Mouse (Mus musculus) testis, adult 2 months (tissue): ENCODE data around the gene Proser2. TPM values are rescaled to one million over a fixed set of nuclear protein-coding genes. Genes with fewer than 3 reads are reported as not detected.

Source experiments
- H3K27ac ChIP-seq: fragments of 200-500 bp; 2 replicates; pipeline ENCODE4 v1.5.1; 2012; ENCODE audit warnings: low read depth, low read length; ENCODE audit not compliant: control insufficient read depth, insufficient read depth
- H3K27me3 ChIP-seq: fragments of 200-500 bp; 2 replicates; pipeline ENCODE4 v1.6.1; 2012; ENCODE audit warnings: mild to moderate bottlenecking, low read length, moderate library complexity; ENCODE audit not compliant: control insufficient read depth, insufficient read depth
- H3K36me3 ChIP-seq: fragments of 200-500 bp; 2 replicates; pipeline ENCODE4 v1.6.1; 2012; ENCODE audit warnings: mild to moderate bottlenecking, low read length; ENCODE audit not compliant: control insufficient read depth, insufficient read depth
- H3K4me1 ChIP-seq: fragments of 200-500 bp; 2 replicates; pipeline ENCODE4 v1.6.1; 2012; ENCODE audit warnings: low read length; ENCODE audit not compliant: control insufficient read depth, insufficient read depth
- H3K4me3 ChIP-seq: fragments of 200-500 bp; 2 replicates; pipeline ENCODE4 v1.5.1; 2012; ENCODE audit warnings: low read depth, mild to moderate bottlenecking, low read length, moderate library complexity, mixed read lengths; ENCODE audit not compliant: control insufficient read depth
- CTCF ChIP-seq: fragments of 200-500 bp; IDR thresholded peaks from 2 replicates; pipeline ENCODE4 v1.5.1; 2012; ENCODE audit warnings: low read depth, mild to moderate bottlenecking, inconsistent platforms, low read length, moderate library complexity; ENCODE audit not compliant: control insufficient read depth, insufficient read depth, insufficient replicate concordance
- POLR2A ChIP-seq: fragments of 200-500 bp; IDR thresholded peaks from 2 replicates; pipeline ENCODE4 v1.6.1; 2012; ENCODE audit warnings: low read depth, mild to moderate bottlenecking, inconsistent platforms, low read length, moderate library complexity; ENCODE audit not compliant: control insufficient read depth
- polyA plus RNA-seq: library from polyadenylated mRNA; depleted of rRNA; stranded (reverse); fragments of >200 nt; gene quantifications from 2 replicates; pipeline ENCODE4 v1.2.3, GENCODE M21; 2012

Gene Proser2
- polyA plus RNA-seq, 1 experiment = 1.3 TPM

GRCm38 (mm10) chr2:6123046-6123445 is 7.0 kb downstream of the Proser2 start:
- Histone ChIP-seq H3K27me3 (no peaks in the 10 kb centered on the region), H3K36me3 (no peaks in the 10 kb centered on the region), H3K4me3 (no peak overlapping the region), H3K4me1 (no peaks in the 10 kb centered on the region), H3K27ac (no peak overlapping the region)
- no peak for TF ChIP-seq CTCF
- no peak for TF ChIP-seq POLR2A

DNA sequence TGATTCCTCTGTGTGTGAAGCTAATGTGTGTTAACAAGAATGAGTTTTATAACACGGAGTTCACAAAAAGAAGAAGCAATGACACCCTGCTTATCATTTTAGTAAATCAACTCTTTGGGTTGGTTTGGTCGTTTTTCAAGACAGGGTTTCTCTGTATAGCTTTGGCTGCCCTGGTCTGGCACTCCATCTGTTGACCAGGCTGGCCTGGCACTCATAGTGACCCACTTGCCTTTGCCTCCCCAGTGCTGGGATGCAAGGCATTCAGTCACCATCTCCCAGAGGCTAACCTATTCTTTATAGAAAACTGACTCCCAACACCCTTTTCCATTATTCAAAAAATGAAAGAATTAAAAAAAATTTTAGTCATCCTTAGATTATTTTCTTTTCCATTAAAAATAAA is 8.9 kb downstream of the Proser2 start:
- no peaks in the 10 kb centered on the region for H3K4me1 ChIP-seq

DNA sequence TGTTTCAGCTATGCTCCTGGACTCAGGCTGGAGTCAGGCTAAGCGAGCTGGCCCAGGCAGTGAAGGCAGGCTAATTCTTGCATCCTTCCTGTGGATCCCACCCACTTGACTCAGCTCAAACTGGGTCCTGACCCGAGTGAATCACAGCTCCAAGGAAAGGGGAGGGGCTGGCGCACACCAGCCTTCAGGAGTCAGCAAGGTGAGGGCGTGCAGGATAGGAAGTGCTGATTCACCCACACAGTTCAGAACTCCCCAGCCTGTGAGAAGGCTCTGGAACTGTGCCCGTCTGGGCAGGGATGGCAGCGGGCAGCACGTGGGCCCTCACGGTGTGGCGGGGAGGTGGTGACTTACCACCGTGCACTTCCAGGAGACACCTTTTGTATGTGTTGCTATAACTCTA is 11.8 kb downstream of the Proser2 start:
- no peaks in the 10 kb centered on the region for H3K36me3 ChIP-seq
- TF ChIP-seq CTCF (no peak), POLR2A (no peak)
- H3K4me1 ChIP-seq = no peaks in the 10 kb centered on the region
- H3K27me3 ChIP-seq = no peaks in the 10 kb centered on the region
- H3K27ac ChIP-seq = no peak overlapping the region
- no peak overlapping the region for H3K4me3 ChIP-seq

More for the DNA sequence above, 8.9 kb downstream of the Proser2 start:
- TF ChIP-seq POLR2A = no peak
- TF ChIP-seq CTCF = no peak
- no peak overlapping the region for H3K27ac ChIP-seq
- no peak overlapping the region for H3K4me3 ChIP-seq
- no peaks in the 10 kb centered on the region for H3K27me3 ChIP-seq
- no peaks in the 10 kb centered on the region for H3K36me3 ChIP-seq

GRCm38 (mm10) chr2:6113792-6114191 is 16.2 kb downstream of the Proser2 start:
- no peak overlapping the region for H3K27ac ChIP-seq
- H3K4me1 ChIP-seq = no peaks in the 10 kb centered on the region
- TF ChIP-seq CTCF (no peak), POLR2A (no peak)
- H3K27me3 ChIP-seq = no peaks in the 10 kb centered on the region
- no peak overlapping the region for H3K4me3 ChIP-seq
- no peaks in the 10 kb centered on the region for H3K36me3 ChIP-seq

DNA sequence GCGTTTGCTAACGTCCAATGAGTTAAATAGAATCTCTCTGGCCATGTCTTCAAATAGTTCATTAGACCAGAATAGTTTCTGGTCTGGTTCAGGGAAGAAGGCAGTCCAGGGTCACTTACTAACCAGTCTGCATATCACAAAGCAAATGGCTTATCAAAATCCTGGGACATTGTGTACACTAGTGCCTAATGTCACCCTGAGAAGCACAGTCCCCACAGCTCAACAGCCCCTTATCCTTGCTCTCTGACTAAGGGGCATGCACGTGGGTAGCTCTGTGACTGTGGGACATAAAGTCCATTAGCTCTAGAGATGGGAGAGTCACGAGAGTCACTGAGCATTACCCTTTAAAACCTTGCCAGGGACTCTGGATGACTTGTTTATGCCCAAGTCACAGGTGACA is 17.4 kb downstream of the Proser2 start:
- TF ChIP-seq CTCF (no peak), POLR2A (no peak)
- Histone ChIP-seq H3K27me3 (no peaks in the 10 kb centered on the region), H3K4me1 (no peaks in the 10 kb centered on the region), H3K27ac (no peak overlapping the region), H3K4me3 (no peak overlapping the region), H3K36me3 (no peaks in the 10 kb centered on the region)

GRCm38 (mm10) chr2:6105437-6105836 is 24.6 kb downstream of the Proser2 start:
- Histone ChIP-seq H3K4me3 (no peak overlapping the region), H3K27ac (no peak overlapping the region), H3K4me1 (peaks cover 3% of the 10 kb centered on the region), H3K36me3 (no peaks in the 10 kb centered on the region), H3K27me3 (no peaks in the 10 kb centered on the region)
- no peak for TF ChIP-seq POLR2A
- TF ChIP-seq CTCF = no peak

DNA sequence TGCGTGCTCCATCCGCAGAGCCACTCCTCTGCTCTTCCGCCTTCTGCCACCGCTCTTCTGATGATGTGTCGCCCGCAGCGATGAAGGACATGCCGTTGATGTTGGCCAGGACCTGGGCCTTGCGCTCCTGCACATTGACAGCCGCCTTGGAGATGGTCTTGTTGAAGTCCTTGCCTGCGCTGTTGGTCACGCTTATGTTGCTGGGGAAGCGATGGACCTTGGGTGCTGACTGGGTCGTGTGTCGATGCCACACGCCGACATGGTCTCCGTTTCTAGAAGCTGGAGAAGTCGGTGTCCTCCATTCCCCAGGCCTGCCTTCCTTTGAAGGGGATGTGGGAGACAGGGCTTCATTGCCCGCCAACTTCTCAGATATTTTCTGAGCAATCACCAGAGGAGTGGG is 29.3 kb downstream of the Proser2 start:
- Histone ChIP-seq H3K27ac (no peak overlapping the region), H3K27me3 (no peaks in the 10 kb centered on the region)

GRCm38 (mm10) chr2:6100027-6100749 is 29.8 kb downstream of the Proser2 start:
- no peak overlapping the region for H3K27ac ChIP-seq
- peak overlapping the region; percentile 36 for H3K4me3 ChIP-seq
- H3K4me1 ChIP-seq = peaks cover 7% of the 10 kb centered on the region
- TF ChIP-seq POLR2A (no peak), CTCF (no peak)
- H3K36me3 ChIP-seq = no peaks in the 10 kb centered on the region
- no peaks in the 10 kb centered on the region for H3K27me3 ChIP-seq

More for the DNA sequence above, 29.3 kb downstream of the Proser2 start:
- TF ChIP-seq CTCF (no peak), POLR2A (no peak)
- peaks cover 7% of the 10 kb centered on the region for H3K4me1 ChIP-seq
- peak overlapping the region; percentile 36 for H3K4me3 ChIP-seq
- H3K36me3 ChIP-seq = no peaks in the 10 kb centered on the region
